Mouse (Mus musculus) Patski (cell line): Measurements from ENCODE around the gene Zfp473. TPM values are rescaled to one million over a fixed set of nuclear protein-coding genes. Genes with fewer than 3 reads are reported as not detected.
"Not testable (repeated sequence)": the region's sequence is repeated elsewhere in the genome, so short reads cannot be mapped to it uniquely, and the experiment has no call there.

Source experiments
- ATAC-seq: fragments of 100-300 bp; one replicate; pipeline ENCODE4 v1.8.0; 2021
- CTCF ChIA-PET: fragments of 350-600 bp; sonication (Branson Sonifier 250); formaldehyde crosslinking; loops from one replicate; lab custom pipeline; 2022; ENCODE audit warnings: inconsistent platforms; lab: Charles Lee
- POLR2A ChIA-PET: fragments of 350-600 bp; sonication (Branson Sonifier 250); formaldehyde crosslinking; loops from one replicate; lab custom pipeline; 2022; ENCODE audit warnings: antibody characterized with exemption, inconsistent platforms; lab: Charles Lee
- DNase-seq: peaks from one replicate; pipeline ENCODE4 v3.0.0-alpha.2; 2011; ENCODE audit warnings: low read depth, low spot score
- H3K27me3 ChIP-seq: fragments of 371-371 bp; one replicate; pipeline ENCODE4 v1.5.1; 2021
- CTCF ChIP-seq: fragments of 100-300 bp; IDR thresholded peaks from one replicate; pipeline ENCODE4 v1.5.1; 2021
- in situ Hi-C: fragments of 300-500 bp; cut with MboI; formaldehyde crosslinking; loops from 3 replicates; pipeline ENCODE4 v1.11.1; 2018; ENCODE audit warnings: low pct_unique_long_range_greater_than_20kb, mixed read lengths
- polyA plus RNA-seq: library from polyadenylated mRNA; unstranded; gene quantifications from one replicate; pipeline ENCODE4 v1.2.3, GENCODE M21; 2021

Gene Zfp473
- polyA plus RNA-seq, 1 experiment from 2014 or later = 1.8 TPM

DNA sequence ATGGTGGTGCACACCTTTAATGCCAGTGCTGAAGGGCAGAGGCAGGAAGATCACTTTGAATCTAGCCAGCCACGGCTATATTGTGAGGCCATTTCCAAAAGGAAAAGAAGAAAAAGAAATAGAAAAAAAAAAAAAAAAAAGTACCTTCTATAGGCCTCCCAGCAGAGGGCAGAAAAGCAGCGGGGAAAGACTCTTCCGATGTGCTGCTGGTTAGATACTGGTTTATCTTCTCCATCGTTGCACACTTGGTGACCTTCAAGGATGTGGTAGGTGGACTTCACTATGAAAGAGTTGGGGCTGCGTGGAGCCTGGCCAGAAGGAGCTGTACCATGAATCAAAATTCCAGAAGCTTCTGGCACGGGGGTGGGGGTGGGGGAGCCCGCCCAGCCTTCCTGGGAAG lies 26.5 kb downstream of the Zfp473 start:
- ATAC-seq = no peak

DNA sequence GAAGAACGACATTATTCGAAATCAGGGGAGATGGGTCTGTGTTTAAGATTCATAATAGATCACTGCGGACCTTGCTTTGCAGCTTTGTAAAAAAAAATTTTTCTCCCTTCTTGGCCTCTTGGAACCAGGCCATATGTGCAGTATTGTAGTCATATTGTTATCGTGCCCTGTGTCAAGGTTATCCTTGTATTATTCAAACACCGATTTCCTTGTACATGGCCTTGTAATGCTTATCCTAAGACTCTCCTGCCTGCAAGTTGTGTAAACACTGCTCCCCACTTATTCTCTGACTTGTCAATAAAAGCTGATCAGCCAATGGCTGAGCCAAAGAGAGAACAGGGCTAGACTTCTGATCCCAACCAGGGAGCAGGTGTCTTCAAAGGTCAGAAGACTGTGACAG lies 28.8 kb downstream of the Zfp473 start:
- ATAC-seq (no peak), DNase-seq (no peak)
- in situ Hi-C loops = loop anchor here (25.0 kb wide), 1 partner anchor 240 kb away; the partner anchor contains the start of gene Cpt1c
- TF ChIP-seq CTCF = no peak
- ChIA-PET POLR2A (interaction anchor here (1.5 kb wide), 1 partner anchor 105 kb away, joined by 5 read pairs; no protein-coding TSS in a partner anchor), CTCF (no interaction called here)
- H3K27me3 ChIP-seq = no peaks in the 10 kb centered on the region

More for the DNA sequence above, 26.5 kb downstream of the Zfp473 start:
- DNase-seq = no peak
- ChIA-PET CTCF (interaction anchor here (0.7 to 1.4 kb wide), 2 partner anchors 20 to 100 kb away, joined by 3 to 6 read pairs; no protein-coding TSS in a partner anchor), POLR2A (interaction anchor here (0.6 kb wide), 1 partner anchor 15 kb away, joined by 4 read pairs; no protein-coding TSS in a partner anchor)
- in situ Hi-C loops = loop anchor here (25.0 kb wide), 1 partner anchor 238 kb away; the partner anchor contains the start of gene Cpt1c
- TF ChIP-seq CTCF = peak; percentile 46
- H3K27me3 ChIP-seq = no peaks in the 10 kb centered on the region

DNA sequence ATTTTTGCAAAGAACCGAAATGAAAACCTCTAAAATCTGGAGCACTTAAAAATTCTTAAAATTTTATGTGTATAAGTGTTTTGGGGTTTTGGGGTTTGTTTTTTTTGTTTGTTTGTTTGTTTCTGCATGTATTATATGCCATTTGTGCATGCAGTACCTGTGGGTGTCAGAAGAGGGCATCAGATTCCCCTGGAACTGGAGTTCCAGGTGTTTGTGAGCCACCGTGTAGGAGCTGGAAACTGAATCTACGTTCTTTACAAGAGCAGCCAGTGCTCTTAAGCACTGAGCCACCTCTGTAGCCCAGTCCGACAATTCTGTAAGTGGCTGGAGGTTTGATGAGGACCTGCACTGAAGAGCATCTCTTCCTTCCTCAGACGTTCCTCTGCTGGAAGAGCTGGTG lies 41.0 kb downstream of the Zfp473 start:
- POLR2A ChIA-PET = no interaction called here
- CTCF ChIA-PET = no interaction called here
- ATAC-seq = no peak
- DNase-seq = no peak
- no peaks in the 10 kb centered on the region for H3K27me3 ChIP-seq
- in situ Hi-C loops = loop anchor here (25.0 kb wide), 1 partner anchor 252 kb away; the partner anchor contains the start of gene Cpt1c
- TF ChIP-seq CTCF = peak; percentile 3

DNA sequence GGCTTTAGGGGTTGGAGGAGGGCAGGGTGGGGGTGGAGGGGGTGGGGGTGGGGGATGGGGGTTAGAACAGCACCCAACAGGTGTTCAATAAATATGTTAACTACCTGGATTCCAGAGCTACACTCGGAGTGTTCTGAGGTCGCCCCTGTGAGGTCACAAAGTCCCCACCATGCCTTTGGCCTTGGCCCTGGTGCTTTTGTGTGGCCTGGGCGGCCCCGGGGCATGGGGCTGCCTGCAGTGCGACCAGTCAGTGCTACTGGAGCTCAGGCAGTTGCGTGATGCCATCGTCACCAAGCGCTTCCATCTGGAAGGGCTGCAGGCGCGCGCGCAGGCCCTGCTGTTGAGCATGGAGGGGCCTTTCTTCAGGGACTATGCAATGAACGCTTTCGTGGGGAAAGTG lies 42.3 kb downstream of the Zfp473 start, which contains the start of gene Izumo2:
TSS of gene Izumo2 (plus strand) at position 169 of the 400 bp plus-strand sequence.
- TF ChIP-seq CTCF = no peak
- CTCF ChIA-PET = no interaction called here
- DNase-seq (no peak), ATAC-seq (no peak)
- in situ Hi-C loops = loop anchor here (25.0 kb wide), 1 partner anchor 254 kb away; the partner anchor contains the start of gene Cpt1c
- POLR2A ChIA-PET = no interaction called here
- no peaks in the 10 kb centered on the region for H3K27me3 ChIP-seq

DNA sequence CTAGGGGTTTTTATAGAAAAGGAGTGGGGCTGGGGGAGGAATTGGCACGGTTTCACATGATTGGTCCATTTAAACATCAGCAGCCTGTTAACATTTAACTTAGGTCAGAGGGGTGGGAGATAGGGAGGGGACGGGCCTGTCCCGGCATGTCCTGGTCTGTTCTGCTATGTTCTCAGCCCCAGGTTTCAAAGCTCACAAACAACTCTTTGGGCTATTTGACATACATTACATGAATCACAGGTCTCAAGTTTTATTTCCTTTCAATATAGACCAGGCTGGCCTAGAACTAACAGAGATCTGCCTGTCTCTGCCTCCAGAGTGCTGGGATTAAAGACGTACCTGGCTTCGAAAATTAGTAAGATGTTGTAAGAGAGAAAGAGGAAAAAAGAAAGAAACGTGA lies 42.8 kb downstream of the Zfp473 start:
- in situ Hi-C loops = loop anchor here (25.0 kb wide), 1 partner anchor 254 kb away; the partner anchor contains the start of gene Cpt1c
- DNase-seq, H3K27me3 ChIP-seq, POLR2A ChIA-PET, ATAC-seq, CTCF ChIA-PET: not testable (repeated sequence)

DNA sequence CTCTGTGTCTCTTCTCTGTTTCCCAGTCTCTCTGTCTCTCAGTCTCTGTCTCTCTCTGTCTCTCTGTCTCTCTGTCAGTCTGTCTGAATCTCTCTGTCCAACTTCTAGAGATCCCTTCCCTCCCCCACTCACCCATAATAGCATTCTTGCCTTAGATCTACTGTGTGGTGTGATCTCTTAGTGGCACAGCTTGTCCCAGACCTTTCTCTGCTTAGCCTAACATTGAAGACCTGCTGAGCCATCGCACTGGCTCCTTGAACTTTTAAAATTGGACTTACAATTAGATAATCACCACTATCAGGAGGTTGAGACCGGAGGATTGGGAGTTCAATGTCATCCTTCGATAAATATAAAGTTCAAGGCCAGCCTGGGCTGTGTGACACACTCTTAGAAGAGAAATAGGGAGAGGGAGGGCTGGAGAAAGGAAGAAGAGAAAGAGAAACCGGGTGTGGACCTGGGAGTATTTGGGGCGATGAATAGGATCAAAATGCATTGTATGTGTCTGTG lies 43.6 kb downstream of the Zfp473 start:
- POLR2A ChIA-PET = no interaction called here
- H3K27me3 ChIP-seq = no peaks in the 10 kb centered on the region
- no peak for ATAC-seq
- no peak for TF ChIP-seq CTCF
- in situ Hi-C loops = loop anchor here (25.0 kb wide), 1 partner anchor 255 kb away; the partner anchor contains the start of gene Cpt1c
- no peak for DNase-seq
- CTCF ChIA-PET = interaction anchor here (1.2 kb wide), 1 partner anchor 10 kb away, joined by 4 read pairs; no protein-coding TSS in a partner anchor

DNA sequence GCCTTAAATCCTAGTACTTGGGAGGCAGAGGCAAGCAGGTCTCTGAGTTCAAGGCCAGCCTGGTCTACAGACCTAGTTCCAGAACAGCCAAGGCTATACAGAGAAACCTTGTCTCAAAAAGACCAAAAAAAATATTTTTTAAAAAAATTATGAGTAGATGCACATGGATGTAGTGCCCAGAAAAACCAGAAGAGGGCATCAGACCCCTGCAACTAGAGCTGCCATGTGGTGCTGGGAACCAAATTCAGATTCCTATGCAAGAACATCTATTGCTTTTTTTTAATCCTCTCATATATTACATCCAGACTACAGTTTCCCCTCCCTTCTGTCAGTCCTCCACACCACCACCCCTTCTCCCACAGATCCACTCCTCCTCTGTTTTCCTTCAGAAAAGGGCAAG lies 44.5 kb downstream of the Zfp473 start:
- ChIA-PET CTCF (interaction anchor here (1.2 kb wide), 1 partner anchor 9 kb away, joined by 4 read pairs; no protein-coding TSS in a partner anchor), POLR2A (no interaction called here)
- DNase-seq (no peak), ATAC-seq (no peak)
- peak; percentile 25 for TF ChIP-seq CTCF
- in situ Hi-C loops = loop anchor here (25.0 kb wide), 1 partner anchor 256 kb away; the partner anchor contains the start of gene Cpt1c
- H3K27me3 ChIP-seq = no peaks in the 10 kb centered on the region

DNA sequence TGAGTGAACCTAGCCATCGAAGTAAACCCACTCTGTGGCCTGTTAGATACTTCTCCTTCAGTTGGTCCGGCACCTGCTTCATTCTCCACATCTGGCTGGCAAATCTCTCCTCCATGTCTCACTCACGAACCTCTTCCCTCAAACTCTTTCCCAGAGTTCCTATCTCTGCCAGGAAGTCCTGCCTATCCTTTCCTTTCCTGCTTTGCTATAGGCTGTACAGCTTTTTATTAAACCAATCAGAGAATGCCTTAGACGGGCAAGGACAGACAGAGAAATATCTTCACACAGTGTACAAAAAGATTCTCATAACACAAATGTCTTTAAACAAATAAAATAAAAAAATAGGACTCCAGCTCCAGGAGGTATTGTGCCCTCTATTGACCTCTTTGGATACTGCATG lies 45.8 kb downstream of the Zfp473 start:
- CTCF ChIA-PET = interaction anchor here (0.9 to 1.7 kb wide), 5 partner anchors 8 to 55 kb away, joined by 3 to 5 read pairs (median 4); no protein-coding TSS in a partner anchor
- POLR2A ChIA-PET = no interaction called here
- no peak for DNase-seq
- in situ Hi-C loops = loop anchor here (25.0 kb wide), 1 partner anchor 257 kb away; the partner anchor contains the start of gene Cpt1c
- no peak for ATAC-seq
- TF ChIP-seq CTCF = no peak
- H3K27me3 ChIP-seq = no peaks in the 10 kb centered on the region

DNA sequence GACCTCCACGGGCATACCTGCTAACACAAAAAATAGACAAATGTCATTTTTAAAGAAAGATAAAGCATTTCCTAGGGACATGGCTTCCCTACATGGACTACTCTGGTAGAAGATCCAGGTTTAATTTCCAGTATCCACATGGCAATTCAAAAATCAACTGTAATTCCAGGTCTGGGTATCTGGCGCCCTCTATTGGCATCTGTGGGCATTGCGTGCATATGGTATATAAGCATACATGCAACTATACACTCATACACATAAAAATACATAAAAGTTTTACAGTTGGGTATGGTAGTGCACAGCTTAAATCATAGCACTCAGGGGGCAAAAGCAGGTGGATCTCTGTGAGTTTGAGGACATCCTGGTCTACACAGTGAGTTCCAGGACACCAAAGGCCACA lies 46.5 kb downstream of the Zfp473 start:
- in situ Hi-C loops = loop anchor here (25.0 kb wide), 1 partner anchor 258 kb away; the partner anchor contains the start of gene Cpt1c
- TF ChIP-seq CTCF = peak; percentile 70
- DNase-seq = no peak

DNA sequence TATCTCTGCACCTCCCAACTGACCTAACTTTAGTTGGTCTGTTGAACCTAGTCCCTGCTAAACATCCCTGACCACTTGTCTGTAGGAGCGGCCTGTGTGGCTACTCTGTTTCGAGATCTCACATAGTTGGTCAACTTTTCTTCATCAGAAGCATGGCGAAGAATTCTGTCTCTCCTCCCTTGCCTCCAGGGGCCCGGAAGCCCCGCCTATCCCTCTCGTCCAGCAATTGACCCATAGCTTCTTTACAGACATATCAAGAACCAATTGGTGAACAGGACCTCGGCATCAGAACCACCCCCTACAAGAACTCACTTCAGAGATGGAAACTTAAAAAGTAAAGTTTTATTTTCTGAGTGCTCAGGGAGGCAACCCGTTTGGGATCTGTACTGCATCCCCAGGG lies 47.9 kb downstream of the Zfp473 start:
- no peak for TF ChIP-seq CTCF
- DNase-seq (no peak), ATAC-seq (no peak)
- H3K27me3 ChIP-seq = no peaks in the 10 kb centered on the region
- in situ Hi-C loops = loop anchor here (25.0 kb wide), 1 partner anchor 259 kb away; the partner anchor contains the start of gene Cpt1c
- POLR2A ChIA-PET = no interaction called here
- CTCF ChIA-PET = interaction anchor here (1.2 to 2.8 kb wide), 2 partner anchors 29 to 53 kb away, joined by 4 to 8 read pairs; no protein-coding TSS in a partner anchor

More for the DNA sequence above, 46.5 kb downstream of the Zfp473 start:
- CTCF ChIA-PET = interaction anchor here (0.9 to 1.7 kb wide), 4 partner anchors 33 to 54 kb away, joined by 3 to 5 read pairs (median 4); no protein-coding TSS in a partner anchor
- ATAC-seq = no peak
- no peaks in the 10 kb centered on the region for H3K27me3 ChIP-seq
- POLR2A ChIA-PET = no interaction called here
